Mouse (Mus musculus) liver, adult 2 months (tissue): ENCODE measurements around the gene Lrrc55.

Source experiments
- CTCF ChIP-seq: fragments of 200-500 bp; IDR thresholded peaks from 2 replicates; pipeline ENCODE4 v1.5.1; 2011; ENCODE audit warnings: low read depth, low read length, control low read depth
- POLR2A ChIP-seq: fragments of 200-500 bp; IDR thresholded peaks from 2 replicates; pipeline ENCODE4 v1.6.1; 2011; ENCODE audit warnings: low read length, control low read depth; ENCODE audit not compliant: insufficient read depth; ENCODE audit errors: extremely low read depth

- TF ChIP-seq CTCF (no peak), POLR2A (no peak)
Measured at GRCm38 (mm10) chr2:85194566-85194965, 2.4 kb downstream of the Lrrc55 start.
